Mouse (Mus musculus) left cerebral cortex, adult 8-10 months (tissue): ENCODE measurements around the gene Olfr376. TPM values are rescaled to one million over a fixed set of nuclear protein-coding genes. Genes with fewer than 3 reads are reported as not detected.

Experiments used
- DNase-seq, 2 experiments: peaks; one replicate each; pipeline ENCODE4 v3.0.0; 2022; ENCODE audit warnings: low spot score in 2 of 2
- total RNA-seq, 4 experiments: library from RNA; stranded (reverse); gene quantifications; 2 replicates each; pipeline ENCODE4 v1.2.4; 2022

Gene Olfr376
- not detected for total RNA-seq

GRCm38 (mm10) chr11:73370946-73371345 is at the start of gene Olfr376:
Gene Olfr376, plus strand, starts transcription at chr11:73371246.
- DNase-seq, result no peak

- no peak for DNase-seq
Measured at GRCm38 (mm10) chr11:73323906-73324830, 46.9 kb upstream of the Olfr376 start.

- no peak for DNase-seq
Measured at GRCm38 (mm10) chr11:73326485-73326886, 44.6 kb upstream of the Olfr376 start.

GRCm38 (mm10) chr11:73327361-73327760 is 43.7 kb upstream of the Olfr376 start:
- DNase-seq, result no peak

GRCm38 (mm10) chr11:73329442-73329841 is 41.6 kb upstream of the Olfr376 start, which contains the start of the genes Aspa, Gm49340 and Spata22:
Gene Aspa, minus strand, starts transcription at chr11:73329596.
Gene Gm49340, plus strand, starts transcription at chr11:73329741.
Gene Spata22, plus strand, starts transcription at chr11:73329741.
- no peak for DNase-seq

- no peak for DNase-seq
Measured at GRCm38 (mm10) chr11:73333357-73333756, 37.7 kb upstream of the Olfr376 start.

GRCm38 (mm10) chr11:73336919-73337318 is 34.1 kb upstream of the Olfr376 start:
- no peak for DNase-seq

GRCm38 (mm10) chr11:73350483-73350882 is 20.6 kb upstream of the Olfr376 start, which contains the start of gene Olfr20:
Gene Olfr20, plus strand, starts transcription at chr11:73350783.
- DNase-seq, result no peak

- DNase-seq, result no peak
Measured at GRCm38 (mm10) chr11:73395374-73395773, 24.3 kb downstream of the Olfr376 start.

GRCm38 (mm10) chr11:73399514-73399913 is 28.5 kb downstream of the Olfr376 start, which contains the start of gene Olfr1:
Gene Olfr1, minus strand, starts transcription at chr11:73399614.
- DNase-seq, result no peak

Other genes starting within 250 kb of the Olfr376 start
- gene Haspin, start 233.0 kb upstream of the Olfr376 start, total RNA-seq, result under 1 TPM in 3 of 4 experiments, not detected in 1; 0.14 to 0.30 (median 0.22) TPM
- gene P2rx5, start 210.8 kb upstream of the Olfr376 start, total RNA-seq, result 1 to 10 TPM in 2 of 4 experiments, under 1 TPM in 2; 0.70 to 1.4 (median 0.97) TPM
- gene Emc6, start 194.2 kb upstream of the Olfr376 start, total RNA-seq, result 10 to 100 TPM; 39.9 to 46.8 (median 42.9) TPM
- 10 to 100 TPM in 3 of 4 experiments, 1 to 10 TPM in 1; 9.9 to 12.1 (median 11.0) TPM for gene Tax1bp3, start 194.2 kb upstream of the Olfr376 start, total RNA-seq
- 10 to 100 TPM; 17.2 to 24.7 (median 19.9) TPM for gene Ctns, start 172.2 kb upstream of the Olfr376 start, total RNA-seq
- 1 to 10 TPM; 3.2 to 4.1 (median 3.7) TPM for gene Shpk, start 171.8 kb upstream of the Olfr376 start, total RNA-seq
- under 1 TPM in 1 of 4 experiments, not detected in 3; 0.16 TPM for gene Trpv1, start 137.0 kb upstream of the Olfr376 start, total RNA-seq
- under 1 TPM; 0.43 to 0.59 (median 0.47) TPM for gene Trpv3, start 103.9 kb upstream of the Olfr376 start, total RNA-seq
- gene Aspa, start 41.6 kb upstream of the Olfr376 start, total RNA-seq, result 10 to 100 TPM; 20.9 to 29.6 (median 25.7) TPM
- not detected for gene Gm49340, start 41.5 kb upstream of the Olfr376 start, total RNA-seq
- not detected for gene Spata22, start 41.5 kb upstream of the Olfr376 start, total RNA-seq
- gene Olfr20, start 20.5 kb upstream of the Olfr376 start, total RNA-seq, result not detected
- gene Olfr1, start 28.4 kb downstream of the Olfr376 start, total RNA-seq, result not detected
- gene Olfr378, start 57.2 kb downstream of the Olfr376 start, total RNA-seq, result not detected
- not detected for gene Olfr380, start 86.3 kb downstream of the Olfr376 start, total RNA-seq
- gene Olfr381, start 120.4 kb downstream of the Olfr376 start, total RNA-seq, result not detected
- not detected for gene Olfr382, start 146.0 kb downstream of the Olfr376 start, total RNA-seq
- gene Olfr385, start 221.8 kb downstream of the Olfr376 start, total RNA-seq, result not detected
- not detected for gene Olfr384, start 227.3 kb downstream of the Olfr376 start, total RNA-seq